Mouse (Mus musculus) common myeloid progenitor, adult 5-6 weeks (primary cell): Measurements from ENCODE around the gene Clp1. TPM values are rescaled to one million over a fixed set of nuclear protein-coding genes. Genes with fewer than 3 reads are reported as not detected.

Experiments used
- ATAC-seq: replicated peaks from 2 replicates; pipeline ENCODE4 v1.8.0; 2016; ENCODE audit warnings: low read depth, mild to moderate bottlenecking, moderate TSS enrichment, inconsistent platforms; ENCODE audit not compliant: poor library complexity, severe bottlenecking
- total RNA-seq: library from RNA; stranded (forward); fragments of 200-1000, 187-1606 nt; gene quantifications from 2 replicates; pipeline ENCODE4 v1.2.3, GENCODE M21; 2017

Clp1 gene
- total RNA-seq, 1 experiment from 2014 or later: 33.7 TPM

DNA sequence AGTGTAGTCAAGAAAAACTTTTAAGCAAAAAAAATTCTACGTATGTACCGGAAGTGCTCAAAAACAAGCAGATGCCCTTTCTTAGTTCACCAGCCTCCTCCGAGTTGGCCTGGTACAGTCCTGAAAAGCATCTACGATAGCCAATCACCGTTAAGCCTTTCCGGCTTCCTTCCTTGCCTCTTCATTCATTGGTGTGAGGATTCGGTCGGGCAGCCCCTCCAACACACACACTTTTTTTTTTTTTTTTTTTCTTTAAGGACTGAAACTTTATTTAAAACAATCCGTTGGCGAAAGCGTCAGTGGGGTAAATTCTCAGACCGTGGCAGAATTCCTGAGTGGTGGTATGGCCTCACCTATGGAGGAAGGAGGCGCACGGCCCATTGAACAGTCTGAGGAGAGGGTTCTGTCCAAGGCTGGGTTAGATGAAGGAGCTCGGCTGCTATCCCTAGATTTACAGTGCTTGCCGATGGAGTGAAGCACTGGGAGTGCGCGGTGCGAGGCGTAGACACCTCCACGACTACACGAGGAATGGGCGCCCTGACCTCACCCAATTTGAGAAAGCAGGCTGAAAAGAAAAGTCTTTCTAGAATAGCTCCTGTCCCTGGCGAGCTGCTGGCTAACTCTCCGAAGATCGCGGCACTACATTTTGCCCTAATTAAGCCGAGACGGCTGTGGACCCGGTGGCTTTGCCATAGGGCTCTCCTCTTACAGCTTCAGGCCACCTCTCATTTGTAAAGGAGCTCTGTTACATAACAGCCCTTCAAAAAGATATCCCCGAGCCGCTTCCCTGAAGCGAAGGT lies 11.4 kb downstream of the Clp1 start:
- peak; percentile 88 for ATAC-seq

DNA sequence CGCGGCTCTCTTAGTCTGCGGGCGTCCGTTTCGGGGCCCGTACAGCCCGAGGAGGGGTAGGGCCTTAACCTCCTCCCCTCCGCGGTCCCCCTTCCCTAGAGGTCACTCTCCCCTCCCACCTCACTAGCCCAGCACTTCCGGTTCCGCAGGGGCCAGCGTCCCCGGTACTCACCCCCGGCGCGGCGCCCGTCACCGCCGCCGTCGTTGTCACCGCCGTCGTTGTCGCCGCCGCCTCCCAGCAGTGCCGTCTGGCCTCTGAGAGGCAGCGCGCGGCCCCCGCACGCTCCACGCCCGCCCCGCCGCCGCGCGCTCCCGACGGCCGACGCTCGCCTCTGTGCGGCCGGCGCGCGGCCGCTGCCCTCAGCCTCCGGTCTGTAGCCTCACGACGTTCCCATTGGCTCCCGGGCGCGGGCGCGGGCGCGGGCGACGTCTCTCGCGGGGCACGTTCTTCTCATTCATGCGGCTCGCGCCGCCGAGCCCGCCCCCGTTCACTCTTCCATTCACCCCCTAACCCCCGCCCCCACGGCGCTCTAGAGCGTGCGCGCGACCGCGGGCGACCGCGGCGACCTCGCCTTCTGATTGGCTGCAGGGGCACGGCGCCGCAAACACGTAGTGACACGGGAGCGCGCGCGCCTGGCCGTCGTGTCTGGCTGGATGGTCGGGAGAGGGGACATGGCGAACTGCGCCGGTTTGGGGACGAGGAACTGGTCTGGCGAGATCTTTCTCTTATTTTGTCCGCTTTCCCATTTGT lies 12.2 kb downstream of the Clp1 start, which contains the start of gene Zdhhc5:
Gene Zdhhc5 (minus strand): TSS at position 370 of the 751 bp plus-strand sequence.
- peak; percentile 82 for ATAC-seq

DNA sequence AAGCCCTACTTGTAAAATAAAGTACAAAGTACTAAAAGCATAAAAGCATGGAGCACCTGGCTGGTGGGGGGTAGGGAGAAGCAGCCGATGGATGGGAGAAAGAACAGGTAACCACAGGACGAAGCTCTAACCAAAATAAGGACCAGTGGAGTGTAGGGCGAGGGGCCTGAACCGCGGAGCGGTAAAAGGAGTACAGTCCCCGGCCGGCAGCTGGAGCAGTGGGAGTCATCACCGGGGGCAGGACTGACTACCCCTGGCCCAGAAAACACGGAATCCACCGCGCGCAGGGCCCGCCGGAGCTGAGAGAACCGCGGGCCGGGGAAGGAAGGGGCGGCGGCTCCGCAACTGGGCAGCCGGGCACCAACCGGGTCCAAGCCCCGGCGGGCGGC lies 12.7 kb downstream of the Clp1 start:
- ATAC-seq: no peak

DNA sequence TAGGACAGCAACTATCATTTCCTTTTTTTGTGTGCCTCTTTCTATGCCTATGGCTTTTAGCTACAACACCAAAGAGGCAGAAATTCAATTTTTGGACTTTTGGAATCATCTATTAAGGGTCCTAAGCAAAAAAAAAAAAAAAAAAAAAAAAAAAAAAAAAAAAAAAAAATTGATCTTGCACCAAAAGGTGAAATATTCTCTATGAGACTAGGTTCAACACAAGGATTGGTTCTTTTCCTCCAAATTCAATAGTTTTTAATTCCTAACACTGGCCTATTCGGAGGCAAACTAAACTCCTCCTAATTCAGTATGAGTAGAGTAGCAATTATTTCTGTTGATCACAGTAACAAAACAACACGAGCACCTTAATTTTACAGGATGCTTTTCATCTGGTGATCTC lies 15.3 kb downstream of the Clp1 start:
- ATAC-seq: no peak

DNA sequence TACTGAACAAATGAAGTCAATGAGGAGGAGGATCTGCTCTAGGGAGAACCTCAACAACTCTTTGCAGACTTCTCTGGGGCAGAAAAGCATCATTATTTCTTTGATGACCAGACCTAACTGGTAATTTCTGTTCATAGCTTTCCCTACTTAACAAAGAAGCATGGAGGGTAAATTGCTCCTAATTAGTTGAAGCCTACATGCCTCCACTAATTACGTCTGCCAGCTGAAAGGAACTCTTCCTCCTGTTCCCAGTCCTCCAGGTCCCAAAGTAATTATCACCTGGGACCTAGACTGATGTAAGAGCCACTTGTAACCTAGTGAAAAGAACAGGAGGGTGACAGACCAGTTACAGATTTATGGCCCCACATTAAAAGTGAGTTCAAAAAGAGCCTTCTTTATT lies 19.6 kb downstream of the Clp1 start:
- ATAC-seq: no peak

DNA sequence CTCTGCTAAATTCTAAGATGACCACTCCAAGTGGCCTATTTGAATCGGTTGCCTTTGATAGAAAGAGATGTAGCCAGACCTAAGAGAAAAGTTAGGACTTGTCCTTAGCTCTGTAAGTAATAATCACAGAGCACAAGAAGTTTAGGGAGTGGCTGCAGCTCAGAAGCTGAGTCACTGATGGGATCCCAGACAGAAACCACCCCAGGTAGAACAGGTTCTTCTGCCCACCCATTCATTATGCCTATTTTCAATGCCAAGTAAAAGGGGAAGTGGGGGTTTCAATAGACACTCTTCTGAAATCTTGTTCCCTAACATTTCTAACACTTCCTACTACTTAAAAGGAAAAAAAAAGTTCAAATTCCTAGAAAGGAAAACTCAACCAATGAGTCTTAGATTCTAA lies 21.9 kb downstream of the Clp1 start:
- ATAC-seq: peak; percentile 56; the same call in 1 of the 2 replicates

DNA sequence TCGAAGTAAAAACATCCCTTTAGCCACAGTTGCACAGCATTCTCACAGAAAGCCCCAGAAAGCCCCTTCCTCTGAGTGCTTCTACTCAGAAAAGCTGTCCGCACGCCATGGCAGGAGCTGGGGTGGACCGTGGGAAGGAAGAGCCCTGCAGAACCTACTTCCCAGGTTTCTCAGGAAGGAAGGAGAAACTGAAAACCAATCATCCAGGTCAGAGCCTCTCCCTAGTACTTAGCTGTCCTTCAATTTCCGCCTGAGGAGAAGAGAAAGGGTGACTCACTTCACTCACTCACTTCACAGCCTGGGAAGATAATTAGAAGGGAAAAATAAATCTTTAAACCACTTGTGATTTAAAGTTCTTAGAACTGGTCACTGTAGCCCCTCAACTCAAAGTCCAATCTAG lies 22.8 kb downstream of the Clp1 start:
- ATAC-seq: no peak

DNA sequence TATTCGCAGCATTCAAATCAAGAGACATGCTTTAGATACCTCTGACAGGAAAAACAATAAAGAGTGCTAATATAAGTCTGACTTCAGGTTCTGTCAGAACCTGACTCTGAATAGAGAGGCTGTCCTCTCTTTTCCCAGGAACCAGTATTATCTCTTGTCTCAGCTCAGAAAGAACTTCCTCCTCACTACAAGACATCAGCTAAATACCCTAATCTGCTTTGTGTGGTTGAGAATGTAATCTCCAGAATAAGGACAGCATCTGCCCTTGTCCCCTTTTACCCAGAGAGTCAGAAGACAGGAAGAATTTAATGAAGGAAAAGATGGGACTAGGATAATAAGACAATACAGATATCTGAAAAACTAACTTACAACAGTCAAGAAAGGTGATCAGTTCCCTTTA lies 23.7 kb downstream of the Clp1 start:
- ATAC-seq: peak; percentile 45; the same call in 1 of the 2 replicates

DNA sequence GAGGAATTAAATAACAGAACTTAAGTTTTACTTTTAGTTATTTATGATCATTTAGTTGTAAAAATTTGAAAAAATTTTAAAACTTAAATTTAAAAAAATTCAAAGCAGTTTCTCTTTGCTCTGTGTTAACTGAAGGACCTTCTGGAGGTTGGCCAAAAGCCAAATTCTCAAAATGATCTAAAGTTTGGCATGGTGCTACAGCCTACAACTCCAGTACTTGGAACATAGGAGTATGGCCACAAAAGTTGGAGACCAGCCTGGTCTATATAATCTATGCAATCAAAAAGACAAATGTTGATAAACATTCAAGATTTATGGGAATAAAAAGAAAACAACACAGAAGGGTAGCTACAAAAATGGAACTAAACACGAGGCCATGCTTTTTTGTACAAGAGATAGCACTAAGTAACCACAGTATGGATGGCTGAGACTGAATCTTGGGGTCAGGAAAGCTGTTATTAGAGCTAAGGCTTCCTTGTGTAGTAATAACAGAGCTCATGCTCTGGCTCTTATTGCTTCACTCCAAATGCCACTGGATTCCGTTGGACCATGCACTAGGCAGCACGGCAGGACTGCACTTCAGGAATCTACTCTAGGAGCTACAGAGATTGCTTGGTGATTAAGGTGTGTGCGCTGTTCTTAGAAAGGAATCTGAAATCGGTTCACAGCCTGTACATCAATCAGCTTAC lies 32.0 kb downstream of the Clp1 start:
- ATAC-seq: no peak

DNA sequence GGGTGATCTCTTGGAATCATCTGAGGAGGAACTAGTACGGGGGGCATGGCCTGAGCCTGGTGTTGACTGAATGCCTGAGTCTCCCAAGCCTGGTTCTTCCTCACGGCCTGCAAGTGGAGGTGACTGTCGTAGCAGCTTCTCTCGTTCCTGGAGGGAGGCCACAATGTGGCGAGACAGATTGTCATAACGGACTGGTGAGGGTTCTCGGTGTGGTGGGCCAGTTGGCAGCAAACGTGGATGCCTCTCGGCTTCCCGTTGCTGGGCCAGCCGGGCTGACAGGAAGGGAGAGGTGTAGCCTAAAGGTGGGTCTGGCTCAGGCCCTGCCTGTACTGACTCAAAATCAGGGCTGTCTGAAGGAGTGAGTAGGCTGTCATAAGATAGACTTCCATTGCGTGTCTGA lies 37.1 kb downstream of the Clp1 start:
- no peak for ATAC-seq

DNA sequence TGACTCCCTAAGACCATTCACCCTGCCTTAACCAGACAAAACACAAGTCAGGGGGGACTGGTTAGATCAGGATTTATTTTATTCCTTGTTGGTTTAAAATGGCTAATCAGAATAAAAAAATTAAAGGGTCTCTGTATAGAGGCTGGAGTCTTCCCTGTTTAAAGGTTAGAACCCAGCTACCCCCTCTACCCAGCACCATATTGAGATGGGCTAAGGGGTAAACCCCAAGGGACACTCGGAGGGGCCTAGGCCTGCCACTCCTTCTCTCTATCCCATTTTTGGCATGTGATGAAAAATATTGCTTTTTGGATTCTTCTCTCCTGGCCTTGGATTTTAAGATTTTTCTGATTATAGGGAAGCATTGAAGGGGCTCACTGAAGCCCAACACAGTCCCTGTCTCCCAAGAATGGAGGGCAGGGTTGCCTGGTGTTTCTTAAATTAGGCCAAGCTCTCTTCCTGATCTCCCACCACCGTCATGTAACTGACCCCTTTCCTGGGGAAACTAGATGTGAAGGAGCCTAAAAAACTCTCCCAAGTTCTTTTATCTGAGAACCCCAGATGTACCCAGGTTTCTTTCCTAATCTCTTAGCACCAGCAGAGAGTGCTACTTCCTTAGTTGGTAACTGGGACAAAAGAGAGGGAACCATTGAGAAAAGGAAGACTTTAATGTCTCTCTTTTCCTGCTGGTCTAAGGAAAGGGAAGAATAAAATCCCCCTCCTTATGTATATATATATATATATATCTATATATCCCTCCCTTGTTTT lies 38.9 kb downstream of the Clp1 start:
- no peak for ATAC-seq

DNA sequence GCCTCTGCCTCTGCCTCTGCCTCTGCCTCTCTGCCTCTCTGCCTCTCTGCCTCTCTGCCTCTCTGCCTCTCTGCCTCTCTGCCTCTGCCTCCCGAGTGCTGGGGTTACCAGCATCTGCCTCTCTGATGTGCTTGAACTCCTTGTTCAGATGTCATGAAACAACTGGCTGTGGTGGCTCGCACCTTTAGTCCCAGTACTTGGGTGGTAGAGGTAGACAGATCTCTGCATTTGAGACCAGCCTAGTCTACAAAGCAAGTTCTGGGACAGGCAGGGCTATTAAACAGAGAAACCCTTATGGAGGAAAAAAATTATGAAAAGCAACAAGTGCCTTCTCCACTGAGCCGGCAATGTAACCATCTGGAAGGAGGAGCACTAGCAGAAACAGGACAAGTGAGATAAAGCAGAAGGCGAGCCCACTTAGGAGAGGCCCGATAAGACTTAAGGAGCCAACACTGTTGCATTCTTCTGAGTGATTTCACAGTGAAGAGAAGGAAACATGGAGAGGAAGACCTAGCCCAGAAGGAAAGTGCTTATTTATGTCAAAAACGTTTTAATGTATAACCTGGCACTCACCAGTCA lies 44.5 kb downstream of the Clp1 start:
- no peak for ATAC-seq

DNA sequence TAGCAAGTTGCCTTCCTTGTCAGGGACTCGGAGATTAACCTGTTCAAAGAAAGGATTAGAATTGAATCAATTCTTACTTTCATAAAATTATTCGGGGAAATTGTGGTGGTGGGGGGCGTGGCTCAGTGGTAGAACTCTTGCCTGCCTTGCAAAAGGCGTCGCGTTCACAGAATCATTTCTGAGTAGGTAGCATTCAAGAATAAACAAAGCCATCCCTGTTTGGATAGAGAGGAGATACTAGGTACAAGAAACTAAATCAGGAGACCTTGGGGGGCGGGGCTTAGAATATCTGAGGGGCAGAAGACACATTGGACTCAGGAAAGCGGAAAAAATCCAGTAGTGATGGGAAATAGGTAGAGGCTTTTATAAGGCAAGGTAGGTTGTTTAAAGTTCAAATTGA lies 48.1 kb downstream of the Clp1 start, which contains the start of gene Tmx2:
Gene Tmx2 (minus strand): TSS at position 125 of the 400 bp plus-strand sequence.
- no peak for ATAC-seq

DNA sequence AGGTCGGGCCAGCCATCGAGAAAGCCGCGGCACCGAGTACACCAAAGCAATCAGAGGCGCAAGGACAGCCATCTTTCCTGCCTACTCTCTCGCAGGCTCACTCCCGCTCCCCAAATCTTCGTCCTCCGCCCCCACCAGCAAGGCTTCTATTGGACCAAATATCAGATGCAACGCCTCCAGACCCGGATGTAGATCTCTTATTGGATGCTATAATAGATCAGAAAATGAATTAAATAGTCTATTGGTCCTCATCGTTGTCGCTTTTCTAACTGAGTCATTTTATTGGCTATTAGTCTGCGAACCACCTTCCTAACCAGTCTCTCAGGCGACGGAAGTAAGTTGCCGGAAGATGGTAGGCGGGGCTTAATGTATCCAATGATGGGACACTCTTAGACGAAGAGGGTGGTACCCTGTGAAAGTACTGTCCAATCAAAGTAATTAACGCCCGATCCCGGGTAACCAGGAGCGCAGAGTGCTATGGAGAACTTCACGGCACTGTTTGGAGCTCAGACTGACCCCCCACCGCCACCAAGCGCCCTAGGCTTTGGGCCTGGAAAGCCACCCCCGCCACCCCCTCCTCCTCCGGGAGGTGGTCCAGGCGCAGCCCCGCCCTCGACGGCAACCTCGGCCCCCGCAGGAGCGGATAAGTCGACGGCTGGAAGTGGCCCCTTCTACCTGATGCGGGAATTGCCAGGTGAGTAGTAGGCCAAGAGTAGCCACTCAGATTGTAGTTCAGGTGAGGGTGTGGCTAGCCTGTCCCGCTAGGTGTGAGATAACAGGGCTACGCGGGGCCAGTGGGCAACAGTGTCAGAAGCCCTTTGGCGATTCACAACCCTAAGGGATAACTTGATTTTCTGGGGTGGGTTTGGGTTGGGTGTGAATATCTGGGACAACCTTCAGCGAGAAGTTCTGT lies 48.9 kb downstream of the Clp1 start, which contains the start of the genes Gm28635 and Med19:
Gene Gm28635 (minus strand): TSS at position 74 of the 913 bp plus-strand sequence.
Gene Med19 (plus strand): TSS at position 435 of the 913 bp plus-strand sequence.
- peak; percentile 97 for ATAC-seq

DNA sequence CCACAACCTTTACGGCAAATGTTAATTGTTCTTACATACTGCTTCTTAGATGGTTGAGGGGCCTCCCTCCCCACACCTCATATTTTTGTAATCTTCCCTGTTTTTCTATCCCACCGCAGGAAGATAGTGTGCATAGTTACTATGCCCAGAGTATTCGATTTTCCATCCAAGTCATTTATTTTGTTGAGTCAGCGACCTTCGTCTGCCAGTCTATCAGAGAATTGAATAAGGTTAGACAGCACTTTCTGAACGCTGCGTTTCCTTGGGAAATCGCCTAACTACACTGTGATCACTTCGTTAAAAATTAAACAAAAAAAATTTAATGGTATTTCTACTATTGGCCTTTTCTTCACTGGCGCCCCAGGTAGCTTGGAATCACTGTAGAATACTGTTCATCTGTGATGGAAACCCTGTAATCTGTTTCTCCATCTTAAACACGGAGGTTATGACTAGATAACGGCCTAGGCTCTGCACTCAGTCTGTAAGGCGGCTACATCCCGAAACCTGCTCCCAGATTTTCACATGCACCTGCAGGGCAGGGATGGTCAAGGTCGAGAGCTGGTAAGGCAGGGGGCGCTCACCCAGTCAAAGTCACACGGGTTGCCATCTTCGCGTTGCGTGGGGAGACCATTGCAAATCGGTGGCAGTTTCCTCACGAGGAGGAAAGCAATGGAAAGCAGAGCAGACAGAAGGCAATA lies 49.7 kb downstream of the Clp1 start:
- peak; percentile 45 for ATAC-seq
